Comparison of ENCODE assay signal across 7 mouse cellular contexts in the genomic region with DNA sequence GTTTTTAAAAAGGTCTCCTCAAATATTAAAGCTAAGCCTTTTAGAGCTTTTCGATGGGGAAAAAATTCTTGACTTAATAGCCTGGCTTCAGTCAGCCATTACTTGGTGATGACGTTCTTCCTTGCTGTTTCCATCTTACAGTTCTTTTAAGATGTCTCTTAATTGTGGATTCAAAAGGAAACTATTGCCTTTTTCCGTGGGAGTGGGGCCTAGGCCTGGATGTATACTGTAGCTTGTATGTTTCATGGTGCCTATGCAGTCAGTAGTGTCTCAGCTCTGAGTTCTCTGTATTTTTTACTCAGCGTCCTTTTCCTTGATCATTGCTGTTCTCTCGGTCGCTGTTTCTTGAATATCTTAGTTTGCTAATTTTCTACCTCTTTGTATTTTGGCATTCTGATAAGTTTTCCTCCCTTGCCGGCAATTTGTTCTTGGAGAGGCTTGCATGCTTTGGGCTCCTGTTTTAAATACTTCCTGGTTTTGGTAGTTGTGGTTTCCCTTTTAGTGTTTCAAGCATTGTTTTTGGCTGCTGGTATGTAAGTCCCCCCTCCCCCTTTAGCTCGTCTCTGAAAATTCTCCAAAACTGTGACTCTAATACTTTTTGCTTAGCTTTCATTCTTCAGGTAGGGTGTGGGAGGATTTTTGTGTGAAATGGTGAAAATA. TPM values are rescaled to one million over a fixed set of nuclear protein-coding genes. Genes with fewer than 3 reads are reported as not detected.
A peak's percentile ranks its signal among the peaks of the same experiment; 100 is the strongest.
DNase-seq lines count a peak whose midpoint lies in the region; ATAC-seq lines count a peak whose summit lies in the region.

No protein-coding gene starts in this region.

- H3K4me3 ChIP-seq in megakaryocyte, embryonic 14.5 days (replicated peaks) = peak overlapping the region; percentile 95
- H3K4me3 ChIP-seq in embryonic facial prominence, embryonic 14.5 days (ENCODE audit: low read depth, low read length) = peak overlapping the region; percentile 100
- H3K4me3 ChIP-seq in limb, embryonic 12.5 days (replicated peaks) = peak overlapping the region; percentile 97
- peak overlapping the region; percentile 100 for H3K4me3 ChIP-seq in stomach, embryonic 14.5 days (ENCODE audit: low read depth, low read length)

- no peaks in the 10 kb centered on the region for H3K9me3 ChIP-seq in megakaryocyte, embryonic 14.5 days
- H3K9me3 ChIP-seq in embryonic facial prominence, embryonic 14.5 days (ENCODE audit: control insufficient read depth, low read length) = 0 out of 2 replicates have a peak, but pooled peaks cover 4% of the 10 kb centered on the region
- no peaks in the 10 kb centered on the region for H3K9me3 ChIP-seq in limb, embryonic 12.5 days
- H3K9me3 ChIP-seq in stomach, embryonic 14.5 days (ENCODE audit: control insufficient read depth, low read depth, low read length) = no peaks in the 10 kb centered on the region

- peak overlapping the region; percentile 99 for H3K9ac ChIP-seq in embryonic facial prominence, embryonic 14.5 days (ENCODE audit: low read depth, low read length)
- peak overlapping the region; percentile 98 for H3K9ac ChIP-seq in limb, embryonic 12.5 days (replicated peaks)
- peak overlapping the region; percentile 97 for H3K9ac ChIP-seq in stomach, embryonic 14.5 days (replicated peaks; ENCODE audit: low read depth, low read length)

- peak overlapping the region; percentile 68 for H3K4me2 ChIP-seq in embryonic facial prominence, embryonic 14.5 days (ENCODE audit: low read depth, low read length)
- H3K4me2 ChIP-seq in limb, embryonic 12.5 days = peak overlapping the region; percentile 91
- H3K4me2 ChIP-seq in stomach, embryonic 14.5 days (replicated peaks; ENCODE audit: low read depth, low read length) = peak overlapping the region; percentile 91

- 1% methylated on average over 8 of the region's 8 CpGs for WGBS in embryonic facial prominence, embryonic 14.5 days
- 6% methylated on average over 8 of the region's 8 CpGs for WGBS in limb, embryonic 12.5 days
- under 1% methylated on average over 8 of the region's 8 CpGs for whole genome bisulfite sequencing in stomach, embryonic 14.5 days

- H3K27me3 ChIP-seq in megakaryocyte, embryonic 14.5 days (replicated peaks) = no peaks in the 10 kb centered on the region
- no peaks in the 10 kb centered on the region for H3K27me3 ChIP-seq in embryonic facial prominence, embryonic 14.5 days (replicated peaks; ENCODE audit: control insufficient read depth, insufficient read depth, low read length)
- no peaks in the 10 kb centered on the region for H3K27me3 ChIP-seq in limb, embryonic 12.5 days
- H3K27me3 ChIP-seq in stomach, embryonic 14.5 days (ENCODE audit: control insufficient read depth, insufficient read depth, low read length) = no peaks in the 10 kb centered on the region

- peaks cover 40% of the 10 kb centered on the region for H3K36me3 ChIP-seq in megakaryocyte, embryonic 14.5 days (replicated peaks; ENCODE audit: low read length)
- H3K36me3 ChIP-seq in embryonic facial prominence, embryonic 14.5 days (ENCODE audit: control insufficient read depth, insufficient read depth, low read length) = peaks cover 29% of the 10 kb centered on the region
- peaks cover 30% of the 10 kb centered on the region for H3K36me3 ChIP-seq in limb, embryonic 12.5 days
- peaks cover 27% of the 10 kb centered on the region for H3K36me3 ChIP-seq in stomach, embryonic 14.5 days (ENCODE audit: control insufficient read depth, insufficient read depth, low read length)

- peak overlapping the region; percentile 99 for H3K27ac ChIP-seq in embryonic facial prominence, embryonic 14.5 days (replicated peaks; ENCODE audit: low read depth, low read length)
- H3K27ac ChIP-seq in limb, embryonic 12.5 days = peak overlapping the region; percentile 98; the same call in 1 of the 2 replicates
- H3K27ac ChIP-seq in stomach, embryonic 14.5 days (ENCODE audit: low read length) = no peak overlapping the region; the same call in 1 of the 2 replicates

- peaks cover 31% of the 10 kb centered on the region for H3K4me1 ChIP-seq in megakaryocyte, embryonic 14.5 days
- peaks cover 25% of the 10 kb centered on the region for H3K4me1 ChIP-seq in embryonic facial prominence, embryonic 14.5 days (ENCODE audit: control insufficient read depth, insufficient read depth, low read length)
- peaks cover 28% of the 10 kb centered on the region for H3K4me1 ChIP-seq in limb, embryonic 12.5 days (replicated peaks)
- peaks cover 21% of the 10 kb centered on the region; the same call in 1 of the 2 replicates for H3K4me1 ChIP-seq in stomach, embryonic 14.5 days (ENCODE audit: control insufficient read depth, insufficient read depth, low read length)

- no peak for ATAC-seq in megakaryocyte, adult 5-6 weeks (ENCODE audit: poor library complexity, severe bottlenecking)
- ATAC-seq in embryonic facial prominence, embryonic 14.5 days (ENCODE audit: low read depth) = no peak
- ATAC-seq in limb, embryonic 12.5 days (ENCODE audit: insufficient number of reproducible peaks, insufficient read depth, low FRiP score, low TSS enrichment, low read depth) = no peak
- ATAC-seq in stomach, embryonic 14.5 days (ENCODE audit: insufficient number of reproducible peaks, insufficient read depth, low FRiP score, low read depth) = no peak

- no peak for DNase-seq in embryonic facial prominence, embryonic 14.5 days (ENCODE audit: low spot score)
- no peak for DNase-seq in cerebellum, adult 9-11 months
- DNase-seq in layer of hippocampus, postnatal 14 days (ENCODE audit: low spot score in 2 of 2) = no peak

RNA-seq across cellular contexts. Expression of a gene that starts 14.2 kb away (rescaled TPM):
- 117 and 357 TPM in 2 replicates for polyA plus RNA-seq in megakaryocyte, embryonic 14.5 days (2012; ENCODE audit: insufficient read depth, low replicate concordance)
- total RNA-seq in megakaryocyte, adult 5-6 weeks (2015) = 210 and 224 TPM in 2 replicates
- total RNA-seq in megakaryocyte, adult 5-6 weeks (2017) = 81.2 and 117 TPM in 2 replicates
- 320 and 345 TPM in 2 replicates for polyA plus RNA-seq in embryonic facial prominence, embryonic 14.5 days (2014; fragmentation: Nextera tagmentation; extraction: Ambion mirVana)
- 639 and 703 TPM in 2 replicates for polyA plus RNA-seq in limb, embryonic 12.5 days (2016; fragmentation: Nextera tagmentation; extraction: Ambion mirVana)
- 513 and 521 TPM in 2 replicates for polyA plus RNA-seq in stomach, embryonic 14.5 days (2014; fragmentation: Nextera tagmentation; extraction: Ambion mirVana)
- 100 to 1,000 TPM; 502 to 591 TPM for total RNA-seq in layer of hippocampus, postnatal 14 days (2021)

RNA-seq across cellular contexts. Expression of a gene that starts 18.7 kb away (rescaled TPM):
- polyA plus RNA-seq in megakaryocyte, embryonic 14.5 days (2012; ENCODE audit: insufficient read depth, low replicate concordance) = 17.2 and 29.2 TPM in 2 replicates
- 0.66 TPM in 1 of 2 replicates, not detected in the other for total RNA-seq in megakaryocyte, adult 5-6 weeks (2015)
- 0.92 TPM in 1 of 2 replicates, not detected in the other for total RNA-seq in megakaryocyte, adult 5-6 weeks (2017)
- polyA plus RNA-seq in embryonic facial prominence, embryonic 14.5 days (2014; fragmentation: Nextera tagmentation; extraction: Ambion mirVana) = 27.0 and 33.9 TPM in 2 replicates
- 71.0 and 76.7 TPM in 2 replicates for polyA plus RNA-seq in limb, embryonic 12.5 days (2016; fragmentation: Nextera tagmentation; extraction: Ambion mirVana)
- polyA plus RNA-seq in stomach, embryonic 14.5 days (2014; fragmentation: Nextera tagmentation; extraction: Ambion mirVana) = 29.0 and 31.0 TPM in 2 replicates
- total RNA-seq in layer of hippocampus, postnatal 14 days (2021) = 10 to 100 TPM; 24.5 to 25.3 TPM

RNA-seq across cellular contexts. Expression of a gene that starts 24.4 kb away (rescaled TPM):
- polyA plus RNA-seq in megakaryocyte, embryonic 14.5 days (2012; ENCODE audit: insufficient read depth, low replicate concordance) = 484 and 719 TPM in 2 replicates
- total RNA-seq in megakaryocyte, adult 5-6 weeks (2015) = 283 and 294 TPM in 2 replicates
- total RNA-seq in megakaryocyte, adult 5-6 weeks (2017) = 113 and 140 TPM in 2 replicates
- polyA plus RNA-seq in embryonic facial prominence, embryonic 14.5 days (2014; fragmentation: Nextera tagmentation; extraction: Ambion mirVana) = 1,099 and 1,112 TPM in 2 replicates
- 1,179 and 1,231 TPM in 2 replicates for polyA plus RNA-seq in limb, embryonic 12.5 days (2016; fragmentation: Nextera tagmentation; extraction: Ambion mirVana)
- 1,042 and 1,209 TPM in 2 replicates for polyA plus RNA-seq in stomach, embryonic 14.5 days (2014; fragmentation: Nextera tagmentation; extraction: Ambion mirVana)
- total RNA-seq in layer of hippocampus, postnatal 14 days (2021) = 100 to 1,000 TPM; 363 to 365 TPM

RNA-seq across cellular contexts. Expression of a gene that starts 31.3 kb away (rescaled TPM):
- polyA plus RNA-seq in megakaryocyte, embryonic 14.5 days (2012; ENCODE audit: insufficient read depth, low replicate concordance) = not detected in 2 replicates
- total RNA-seq in megakaryocyte, adult 5-6 weeks (2015) = not detected in 2 replicates
- not detected in 2 replicates for total RNA-seq in megakaryocyte, adult 5-6 weeks (2017)
- 0.77 and 0.88 TPM in 2 replicates for polyA plus RNA-seq in embryonic facial prominence, embryonic 14.5 days (2014; fragmentation: Nextera tagmentation; extraction: Ambion mirVana)
- polyA plus RNA-seq in limb, embryonic 12.5 days (2016; fragmentation: Nextera tagmentation; extraction: Ambion mirVana) = not detected in 2 replicates
- not detected in 2 replicates for polyA plus RNA-seq in stomach, embryonic 14.5 days (2014; fragmentation: Nextera tagmentation; extraction: Ambion mirVana)
- total RNA-seq in layer of hippocampus, postnatal 14 days (2021) = not detected

RNA-seq across cellular contexts. Expression of a gene that starts 33.2 kb away (rescaled TPM):
- polyA plus RNA-seq in megakaryocyte, embryonic 14.5 days (2012; ENCODE audit: insufficient read depth, low replicate concordance) = 6.0 and 53.7 TPM in 2 replicates
- total RNA-seq in megakaryocyte, adult 5-6 weeks (2015) = 3.1 and 3.7 TPM in 2 replicates
- 7.7 and 12.0 TPM in 2 replicates for total RNA-seq in megakaryocyte, adult 5-6 weeks (2017)
- polyA plus RNA-seq in embryonic facial prominence, embryonic 14.5 days (2014; fragmentation: Nextera tagmentation; extraction: Ambion mirVana) = 62.9 and 74.7 TPM in 2 replicates
- 136 and 140 TPM in 2 replicates for polyA plus RNA-seq in limb, embryonic 12.5 days (2016; fragmentation: Nextera tagmentation; extraction: Ambion mirVana)
- polyA plus RNA-seq in stomach, embryonic 14.5 days (2014; fragmentation: Nextera tagmentation; extraction: Ambion mirVana) = 54.3 and 57.3 TPM in 2 replicates
- total RNA-seq in layer of hippocampus, postnatal 14 days (2021) = 100 to 1,000 TPM; 159 to 169 TPM
